Mouse (Mus musculus): ENCODE results near the gene Tor2a.

The Tor2a gene

DNA sequence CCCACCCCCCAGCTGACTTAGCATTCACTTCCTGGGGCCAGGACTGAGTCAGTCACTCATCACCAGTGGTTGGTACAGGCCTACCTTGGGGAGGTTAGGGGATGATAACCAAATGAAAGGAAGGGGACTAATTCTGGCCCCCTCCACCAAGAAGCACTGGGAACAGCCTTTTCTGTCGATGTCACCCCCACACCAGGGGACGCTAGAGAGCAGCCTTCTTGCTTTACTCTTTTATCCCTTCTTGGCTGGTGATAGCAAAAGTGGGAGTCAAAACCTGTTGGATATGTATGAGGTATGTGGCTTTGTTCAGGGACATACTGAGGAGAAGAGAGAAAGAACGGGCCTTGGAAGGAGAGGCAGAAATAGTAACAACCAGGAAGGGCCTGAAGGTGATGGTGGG, 6.3 kb downstream of the Tor2a start:
- DNase-seq (ENCODE audit: low spot score) = no peak

GRCm38 (mm10) chr2:32767241-32767640, 10.2 kb downstream of the Tor2a start:
- no peak for DNase-seq (ENCODE audit: low spot score)

GRCm38 (mm10) chr2:32768661-32769285, 11.7 kb downstream of the Tor2a start:
- DNase-seq (ENCODE audit: low spot score) = no peak

DNA sequence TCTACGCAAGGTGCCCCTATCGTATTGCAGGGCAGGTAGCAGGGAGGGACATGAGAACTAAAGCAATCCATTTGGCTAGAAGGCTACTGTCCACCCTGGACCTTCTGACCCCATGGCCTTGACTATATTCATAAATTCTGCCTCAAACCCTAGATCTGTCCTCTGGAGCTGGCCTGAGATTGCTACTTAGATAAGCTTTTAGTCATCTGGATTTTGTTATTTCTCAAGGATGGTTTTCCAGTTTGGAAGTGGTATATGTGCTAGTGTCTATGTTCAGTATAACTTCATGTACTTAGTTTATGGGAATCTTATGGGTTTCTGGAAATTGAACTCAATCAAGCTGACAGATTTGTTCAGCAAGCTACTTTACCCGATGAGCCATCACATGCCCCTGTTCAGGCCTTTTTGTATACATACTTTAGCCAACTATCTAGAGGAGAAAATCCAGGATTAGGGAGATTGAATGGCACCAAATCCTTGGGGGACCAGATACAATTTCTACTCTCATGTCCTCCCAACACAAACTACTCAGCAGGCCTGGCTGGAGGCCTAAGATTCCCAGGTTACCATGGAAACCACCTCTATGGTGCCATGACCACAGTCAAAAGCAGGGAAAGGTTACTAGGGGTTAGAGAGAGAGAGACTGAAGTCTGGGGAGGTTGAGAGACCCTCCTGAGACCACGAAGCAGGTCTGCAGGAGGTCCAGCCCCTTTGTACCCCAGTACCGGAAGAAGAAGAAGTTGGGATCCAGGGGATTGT, 12.5 kb downstream of the Tor2a start:
- no peak for DNase-seq (ENCODE audit: low spot score)

DNA sequence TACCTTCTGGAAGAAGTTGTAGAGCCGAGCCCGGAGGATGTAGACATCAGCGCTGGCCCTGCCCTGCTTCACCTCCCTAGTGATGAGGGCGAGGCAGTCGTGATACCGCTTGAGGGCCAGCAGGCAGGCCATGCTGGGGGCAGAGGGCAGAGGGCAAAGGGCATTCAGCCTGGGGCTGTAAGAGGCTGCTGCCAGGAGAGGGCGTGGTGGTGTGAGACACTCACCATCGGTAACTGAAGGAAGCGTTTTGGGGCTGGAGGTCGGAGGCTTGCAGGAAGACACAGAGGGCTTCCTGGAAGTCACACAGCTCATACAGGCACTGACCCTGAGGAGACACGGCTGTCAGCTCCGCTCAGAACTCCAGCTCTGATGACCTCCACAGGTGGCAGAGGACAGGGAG, 14.9 kb downstream of the Tor2a start:
- DNase-seq (ENCODE audit: low spot score) = no peak

- DNase-seq (ENCODE audit: low spot score) = no peak
These were observed 15.7 kb downstream of the Tor2a start for GRCm38 (mm10) chr2:32772626-32773279.

DNA sequence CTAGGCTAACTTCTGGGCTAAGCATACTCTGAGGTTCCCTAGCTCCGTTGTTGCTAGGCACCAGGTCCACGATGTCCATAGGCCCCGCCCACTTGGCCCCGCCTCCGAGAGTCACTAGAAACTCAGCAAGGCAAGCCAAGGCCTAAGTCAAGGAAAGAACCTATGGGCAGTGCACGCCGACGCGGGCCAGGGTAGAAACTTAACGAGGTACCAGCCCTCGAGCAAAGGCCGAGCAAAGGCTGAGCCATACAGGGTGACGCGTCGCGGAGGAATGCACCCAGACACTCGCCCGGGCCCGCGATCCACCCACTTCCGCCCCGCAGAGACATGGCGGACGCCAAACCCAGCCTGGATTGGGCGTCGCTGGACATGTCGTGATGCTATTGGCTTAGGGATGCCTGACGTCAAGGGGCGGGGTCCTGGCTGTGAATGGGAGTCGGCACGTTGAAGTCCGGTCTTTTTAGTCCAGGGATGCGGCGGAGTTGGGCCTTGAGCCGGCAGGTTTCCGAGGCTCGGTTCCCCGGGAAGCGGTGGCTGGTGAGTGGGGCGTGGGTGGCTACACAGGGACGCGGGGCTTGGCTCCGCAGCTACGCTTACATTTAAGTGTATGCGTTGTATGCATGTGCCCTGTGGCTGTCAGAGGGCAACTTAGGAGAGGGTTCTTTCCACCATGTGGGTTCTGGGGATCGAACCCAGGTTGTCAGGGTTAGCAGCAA, 18.5 kb downstream of the Tor2a start, which contains the start of the genes Ttc16 and Ptrh1:
TSS of gene Ttc16 (minus strand) at position 275 of the 716 bp plus-strand sequence.
TSS of gene Ptrh1 (plus strand) at position 428 of the 716 bp plus-strand sequence.
- DNase-seq (ENCODE audit: low spot score) = peak; percentile 96

DNA sequence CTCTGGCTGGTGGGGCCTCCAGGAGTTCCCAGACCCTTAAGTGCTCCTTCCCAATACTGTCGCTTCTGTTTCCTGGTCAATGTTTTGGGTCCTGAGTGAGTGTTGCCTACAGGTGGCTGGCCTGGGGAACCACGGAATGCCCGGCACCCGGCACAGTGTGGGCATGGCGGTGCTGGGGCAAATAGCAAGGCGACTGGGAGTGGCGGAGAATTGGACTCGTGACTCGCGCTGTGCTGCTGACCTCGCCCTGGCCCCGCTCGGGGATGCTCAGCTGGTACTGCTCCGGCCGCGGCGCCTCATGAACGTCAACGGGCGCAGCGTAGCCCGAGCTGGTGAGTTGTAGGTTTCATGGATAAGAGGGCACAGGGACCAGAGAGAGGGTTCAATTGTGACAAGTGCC, 19.2 kb downstream of the Tor2a start:
- no peak for DNase-seq (ENCODE audit: low spot score)

DNA sequence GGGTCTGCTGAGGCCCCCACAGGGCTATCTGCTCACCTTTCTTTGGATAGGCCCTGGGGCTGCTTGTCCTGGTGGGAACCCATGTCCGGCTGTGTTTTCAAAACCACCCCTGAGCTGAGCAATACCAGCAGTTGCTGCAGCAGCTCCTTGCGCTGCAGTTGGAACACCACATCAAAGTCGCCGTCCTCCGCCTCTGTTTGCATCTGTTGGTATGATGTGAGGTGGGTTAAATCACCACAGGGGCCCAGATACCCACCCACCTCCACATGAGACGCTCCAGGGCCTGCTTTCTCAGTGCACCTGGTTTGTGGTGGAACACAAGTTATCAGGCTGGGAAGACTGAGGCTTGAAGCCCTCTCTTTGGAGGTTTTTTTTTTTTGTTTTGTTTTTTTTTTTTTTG, 21.0 kb downstream of the Tor2a start:
- DNase-seq (ENCODE audit: low spot score) = no peak

- DNase-seq (ENCODE audit: low spot score) = peak; percentile 39
These were observed 22.1 kb downstream of the Tor2a start for GRCm38 (mm10) chr2:32779131-32779530.

DNA sequence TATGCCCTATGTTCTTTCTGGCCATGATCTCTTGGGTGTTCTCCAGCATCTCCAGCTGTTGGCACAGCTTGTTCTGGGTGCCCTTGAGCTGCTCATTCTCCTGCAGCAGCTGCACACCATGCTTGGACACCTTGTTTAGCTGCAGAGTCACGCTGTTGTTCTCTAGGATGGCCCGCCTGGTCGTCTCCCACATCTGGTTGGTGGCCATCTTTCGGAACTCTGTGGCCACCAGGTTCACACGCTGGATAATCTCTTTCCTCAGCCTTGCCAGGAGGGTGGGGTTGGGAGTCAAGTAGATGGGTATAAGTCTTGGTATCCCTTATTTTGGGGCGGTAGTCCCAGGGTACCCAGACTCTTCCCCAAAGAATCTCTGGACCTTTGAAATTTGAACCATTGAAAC, 22.7 kb downstream of the Tor2a start:
- no peak for DNase-seq (ENCODE audit: low spot score)

- no peak for DNase-seq (ENCODE audit: low spot score)
These were observed 24.7 kb downstream of the Tor2a start for GRCm38 (mm10) chr2:32781710-32782109.

GRCm38 (mm10) chr2:32784048-32784681, 27.1 kb downstream of the Tor2a start, which contains the start of gene Cfap157:
Gene Cfap157, minus strand, starts transcription at chr2:32784428.
- no peak for DNase-seq (ENCODE audit: low spot score)

DNA sequence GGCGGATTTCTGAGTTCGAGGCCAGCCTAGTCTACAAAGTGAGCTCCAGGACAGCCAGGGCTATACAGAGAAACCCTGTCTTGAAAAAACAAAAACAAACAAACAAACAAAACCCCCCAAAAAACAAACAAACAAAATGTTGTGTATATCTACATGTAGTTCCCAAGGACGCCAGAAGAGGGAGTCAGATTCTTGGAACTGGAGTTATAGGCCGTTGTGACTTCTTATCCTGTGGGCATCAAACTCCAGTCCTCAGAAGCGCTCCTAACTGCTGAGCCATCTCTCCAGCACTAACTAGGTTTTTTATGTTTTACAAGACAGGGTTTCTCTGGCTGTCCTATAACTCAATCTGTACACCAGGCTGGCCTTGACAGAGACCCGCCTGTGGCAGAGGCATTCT, 30.1 kb downstream of the Tor2a start:
- no peak for DNase-seq (ENCODE audit: low spot score)

DNA sequence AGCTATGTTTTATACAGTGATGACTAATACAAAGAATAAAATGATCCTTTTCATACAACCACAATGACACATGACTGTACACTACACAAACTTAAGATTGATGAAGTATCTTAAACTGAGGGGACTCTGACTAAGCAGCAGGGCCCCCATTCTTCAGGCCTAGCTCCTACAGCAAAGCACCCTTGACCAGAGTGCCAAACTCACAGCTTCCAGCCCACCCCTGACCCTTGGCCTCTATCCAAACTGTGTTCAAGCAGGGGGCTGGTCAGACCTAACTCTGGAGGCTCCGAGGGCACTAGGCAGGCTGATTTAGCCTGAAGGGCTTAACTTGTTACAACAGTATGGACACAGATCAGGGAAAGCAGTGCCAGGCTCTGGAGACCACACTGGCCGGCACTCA, 31.5 kb downstream of the Tor2a start:
- no peak for DNase-seq (ENCODE audit: low spot score)

- no peak for DNase-seq (ENCODE audit: low spot score)
These were observed 34.3 kb downstream of the Tor2a start for GRCm38 (mm10) chr2:32791297-32791696.

DNA sequence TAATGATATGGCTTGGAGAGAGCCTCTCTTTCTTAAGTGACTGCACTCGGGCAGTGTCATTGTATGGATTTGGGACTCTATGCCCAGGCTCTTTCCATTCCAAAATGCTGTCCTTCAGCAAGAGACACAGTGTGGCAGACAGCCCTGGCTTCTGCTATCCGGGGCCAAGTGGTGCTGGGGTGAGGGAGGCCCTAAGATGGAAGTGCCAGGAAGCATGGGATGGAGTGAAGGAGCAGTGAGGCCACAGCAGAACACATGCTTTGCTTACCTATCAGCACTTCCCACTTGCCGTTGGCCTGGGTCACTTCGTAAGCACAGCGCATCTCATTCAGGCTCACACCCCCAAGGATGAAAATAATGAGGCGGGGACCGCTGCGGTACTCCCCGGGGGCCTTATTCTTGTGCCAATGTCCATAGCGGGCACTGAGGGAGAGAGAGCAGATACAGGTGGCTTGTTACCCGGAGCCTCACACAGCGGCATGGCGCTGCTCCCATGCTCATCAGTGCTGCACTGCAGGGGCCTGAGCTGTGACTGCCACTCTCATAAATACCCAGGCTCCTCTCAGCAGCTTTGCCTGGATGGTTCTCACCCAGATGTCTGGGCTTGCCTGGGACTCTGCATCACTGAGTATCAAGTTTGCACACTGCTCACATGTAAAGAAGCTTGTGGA, 38.8 kb downstream of the Tor2a start:
- DNase-seq (ENCODE audit: low spot score) = no peak

DNA sequence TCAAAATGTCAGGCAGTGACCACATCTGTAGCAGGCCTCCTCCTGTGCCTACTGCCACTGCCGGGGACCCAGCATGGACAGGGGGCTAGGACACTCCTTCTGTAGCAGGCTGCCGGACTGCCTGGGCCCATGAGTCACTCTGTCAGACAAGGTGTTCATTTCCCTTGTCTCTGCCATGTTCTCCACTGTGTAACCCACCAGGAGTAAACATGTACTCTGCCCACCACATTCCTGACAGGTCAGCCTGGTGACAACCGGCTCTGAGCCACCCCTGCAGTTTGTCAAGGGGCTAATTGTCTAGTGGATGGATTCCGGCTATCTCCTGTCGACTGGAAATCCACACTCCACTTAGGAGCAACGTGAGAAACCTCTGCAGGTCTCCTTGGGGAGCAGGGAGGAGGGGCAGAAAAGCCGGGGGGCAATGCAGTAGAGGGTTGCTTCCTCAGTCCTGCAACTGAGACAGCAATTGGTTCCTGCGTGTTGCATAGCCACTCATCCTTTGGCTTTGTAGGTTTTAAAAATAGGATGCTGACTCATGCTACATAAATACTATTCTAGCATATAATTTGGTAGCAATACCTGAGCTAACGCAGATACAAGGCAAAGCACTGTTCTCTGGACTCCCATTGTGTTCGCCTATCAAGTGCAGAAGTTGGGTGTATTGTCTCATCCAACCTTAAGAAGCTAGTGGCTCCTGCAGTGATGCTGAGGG, 41.4 kb downstream of the Tor2a start:
- DNase-seq (ENCODE audit: low spot score) = no peak

DNA sequence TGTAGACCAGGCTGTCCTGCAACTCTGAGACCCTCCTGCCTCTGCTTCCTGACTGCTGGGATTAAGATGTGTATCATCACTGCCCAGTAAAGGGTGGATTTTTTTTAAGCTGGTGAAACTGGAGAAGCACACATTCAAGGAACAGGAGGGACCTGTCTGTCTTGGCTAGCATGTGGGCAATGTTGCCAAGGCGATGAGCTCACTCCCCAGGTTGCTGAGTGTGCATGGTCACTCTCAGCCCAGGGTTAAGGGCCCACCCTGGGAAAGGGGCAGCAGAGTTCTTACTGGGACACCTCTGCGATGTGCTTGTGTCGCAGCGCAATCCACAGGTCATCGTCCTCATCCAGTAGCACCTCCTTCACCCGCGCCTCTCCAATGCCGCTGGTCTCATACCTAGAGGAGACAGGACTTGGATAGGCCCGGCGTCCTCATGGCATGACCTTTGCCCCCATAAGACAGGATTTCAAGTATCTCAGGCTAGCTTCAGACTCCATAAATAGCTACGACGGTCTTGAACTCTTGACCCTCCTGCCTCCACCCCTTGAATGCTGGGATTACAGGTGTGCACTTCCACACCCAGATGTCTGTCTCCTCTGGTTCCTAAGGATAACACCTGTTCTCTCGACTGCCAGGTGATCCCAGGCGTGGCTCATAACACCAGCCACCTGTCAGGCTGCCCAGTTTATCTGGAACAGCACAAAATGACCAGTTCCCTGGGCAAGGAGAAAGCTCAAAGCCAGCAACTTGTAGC, 52.0 kb downstream of the Tor2a start:
- DNase-seq (ENCODE audit: low spot score) = no peak
